Mouse (Mus musculus) bone marrow, adult 2 months (tissue): ENCODE results near the gene Tmem204.

Experiments used
- CTCF ChIP-seq: fragments of 200-500 bp; IDR thresholded peaks from 2 replicates; pipeline ENCODE4 v1.5.1; 2011; ENCODE audit warnings: low read length, control low read depth; ENCODE audit not compliant: control insufficient read depth, insufficient read depth
- POLR2A ChIP-seq: fragments of 200-500 bp; IDR thresholded peaks from 2 replicates; pipeline ENCODE4 v1.6.1; 2011; ENCODE audit warnings: low read depth, mild to moderate bottlenecking, control low read depth, low read length, borderline replicate concordance; ENCODE audit not compliant: control insufficient read depth

DNA sequence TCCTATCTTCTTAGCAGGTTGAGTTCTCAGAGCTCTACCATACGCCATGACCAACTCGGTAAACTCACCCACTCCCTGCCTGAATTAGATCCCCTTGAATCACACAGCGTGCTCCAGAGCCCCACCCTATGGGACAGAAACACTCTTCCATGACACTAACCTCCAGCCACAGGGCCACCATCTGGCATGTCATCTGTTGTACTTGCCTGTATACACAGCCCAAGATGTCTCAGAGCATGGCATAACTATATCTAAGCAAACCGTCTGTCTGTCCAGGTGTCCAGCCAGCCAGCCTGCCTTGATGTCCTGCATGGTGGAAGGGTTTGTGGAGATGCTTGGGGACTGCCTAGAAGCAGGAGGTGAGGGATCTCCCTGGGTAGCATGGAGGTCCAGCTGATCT, 6.5 kb downstream of the Tmem204 start:
- TF ChIP-seq POLR2A, result no peak
- TF ChIP-seq CTCF, result no peak
